Mouse (Mus musculus) cerebellum, postnatal 10 days (tissue): ENCODE measurements around the gene Nxnl1.

Experiments
- DNase-seq, 2 experiments: peaks; one replicate each; pipeline ENCODE4 v3.0.0; 2021; ENCODE audit warnings: mixed read lengths in 2 of 2

The Nxnl1 gene

DNA sequence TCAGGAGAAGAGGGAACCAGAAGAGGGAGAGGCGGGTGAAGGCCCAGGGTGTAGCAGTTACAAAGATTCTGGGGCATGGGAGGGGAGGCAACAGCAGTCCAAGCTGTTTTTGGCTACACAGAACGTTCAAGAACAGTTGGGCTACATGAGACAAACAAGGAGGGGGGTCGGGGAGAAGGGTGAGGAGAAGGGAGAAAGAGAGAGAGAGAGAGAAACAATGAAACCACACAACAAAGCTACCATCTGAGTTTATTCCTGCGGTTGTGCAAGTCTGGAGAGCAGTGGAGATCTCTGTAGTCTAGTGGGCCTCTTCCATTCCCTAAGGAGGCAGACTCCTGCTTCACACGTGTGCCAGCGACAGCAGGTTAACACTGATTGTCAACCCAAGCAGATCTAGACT is 12.4 kb downstream of the Nxnl1 start:
- no peak for DNase-seq

DNA sequence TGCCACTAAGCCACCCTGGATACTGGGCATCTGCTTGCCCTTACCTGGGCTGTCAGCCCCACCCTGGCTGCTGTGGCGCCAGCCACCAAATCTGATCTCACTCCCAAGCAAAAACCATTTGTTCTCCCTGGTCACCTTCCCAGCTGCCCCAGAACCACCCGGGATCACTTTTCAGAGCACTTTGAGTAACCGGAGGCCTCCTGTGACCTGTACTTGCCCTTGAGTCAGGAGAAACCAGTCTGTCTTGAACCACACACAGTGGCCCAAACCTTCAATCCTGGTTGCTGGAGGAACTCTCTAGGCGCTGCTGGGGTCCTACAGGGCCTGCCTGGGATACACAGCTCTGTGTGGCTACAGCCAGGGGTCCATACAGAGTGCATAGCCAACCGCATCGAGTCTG is 13.6 kb downstream of the Nxnl1 start:
- DNase-seq = no peak

DNA sequence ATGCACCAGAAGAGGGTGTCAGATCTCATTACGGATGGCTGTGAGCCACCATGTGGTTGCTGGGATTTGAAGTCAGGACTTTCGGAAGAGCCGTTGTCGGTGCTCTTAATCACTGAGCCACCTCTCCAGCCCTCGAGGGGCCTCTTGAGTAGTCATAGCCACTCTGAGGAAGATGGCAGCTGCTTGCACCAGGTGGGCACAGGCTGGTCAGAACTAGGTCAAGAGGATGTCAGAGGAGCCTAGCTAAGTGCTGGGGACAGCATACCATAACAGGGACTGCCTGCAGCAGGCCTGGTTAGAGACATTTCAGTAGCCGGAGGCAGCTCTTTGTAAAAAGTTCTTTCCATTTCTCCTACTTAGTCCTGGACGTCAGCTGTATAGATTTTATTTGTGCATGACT is 15.6 kb downstream of the Nxnl1 start:
- DNase-seq = no peak

DNA sequence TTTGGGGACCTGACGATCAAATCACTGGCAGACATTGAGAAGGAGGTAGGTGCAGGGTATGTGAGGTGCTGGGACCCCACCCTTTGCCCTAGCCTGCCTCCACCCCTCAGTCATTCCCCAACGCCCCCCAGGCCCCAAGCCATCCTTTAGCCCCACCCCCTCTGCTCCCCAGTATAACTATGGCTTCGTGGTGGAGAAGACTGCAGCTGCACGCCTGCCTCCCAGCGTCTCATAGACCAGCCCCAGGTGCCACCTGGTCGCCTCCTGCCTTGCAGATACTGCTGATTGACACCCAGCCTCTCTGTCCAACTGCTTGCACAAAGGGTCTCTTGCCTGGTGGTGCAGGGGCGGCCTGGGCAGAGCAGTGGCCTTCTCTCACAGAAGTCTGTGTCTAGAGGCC is 18.8 kb downstream of the Nxnl1 start:
- no peak for DNase-seq

DNA sequence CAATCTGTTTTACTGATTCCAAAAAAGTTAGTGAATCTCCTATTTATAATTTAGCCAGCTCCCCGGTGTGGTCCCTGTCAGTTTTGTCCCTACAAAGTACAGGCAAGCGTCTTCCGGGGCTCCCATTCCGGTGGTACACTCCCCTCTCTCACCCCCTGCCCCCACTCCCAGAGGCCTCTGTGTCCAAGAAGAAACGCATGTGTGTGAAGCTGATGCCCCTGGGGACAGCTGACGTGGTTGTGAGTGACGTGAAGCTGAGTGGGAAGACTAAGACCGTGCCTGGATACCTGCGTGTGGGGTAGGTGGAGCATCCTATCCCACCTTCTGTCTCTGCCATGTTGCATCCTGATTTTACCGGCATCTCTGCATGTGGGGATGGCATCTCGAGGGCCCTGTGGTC is 21.3 kb downstream of the Nxnl1 start:
- no peak for DNase-seq

DNA sequence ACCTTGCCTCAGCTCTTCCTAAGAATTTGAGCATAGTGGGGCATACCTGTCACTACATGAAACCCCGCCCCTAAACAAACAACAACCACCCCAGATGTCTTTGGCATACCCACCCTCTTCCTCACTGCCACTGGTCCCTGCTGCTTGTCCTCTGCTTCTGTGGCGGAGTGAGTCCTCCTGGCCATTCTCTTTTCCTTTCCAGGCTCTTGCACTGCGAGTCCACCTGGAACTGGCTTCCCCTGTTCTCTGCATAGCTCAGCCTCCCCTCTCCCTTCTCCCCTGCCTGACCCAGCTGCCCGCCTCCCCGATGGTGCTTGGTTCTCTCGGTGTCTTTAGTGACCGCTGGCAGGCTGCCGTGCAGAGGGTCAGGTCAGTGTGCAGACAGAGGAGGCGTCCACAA is 22.6 kb downstream of the Nxnl1 start:
- no peak for DNase-seq

DNA sequence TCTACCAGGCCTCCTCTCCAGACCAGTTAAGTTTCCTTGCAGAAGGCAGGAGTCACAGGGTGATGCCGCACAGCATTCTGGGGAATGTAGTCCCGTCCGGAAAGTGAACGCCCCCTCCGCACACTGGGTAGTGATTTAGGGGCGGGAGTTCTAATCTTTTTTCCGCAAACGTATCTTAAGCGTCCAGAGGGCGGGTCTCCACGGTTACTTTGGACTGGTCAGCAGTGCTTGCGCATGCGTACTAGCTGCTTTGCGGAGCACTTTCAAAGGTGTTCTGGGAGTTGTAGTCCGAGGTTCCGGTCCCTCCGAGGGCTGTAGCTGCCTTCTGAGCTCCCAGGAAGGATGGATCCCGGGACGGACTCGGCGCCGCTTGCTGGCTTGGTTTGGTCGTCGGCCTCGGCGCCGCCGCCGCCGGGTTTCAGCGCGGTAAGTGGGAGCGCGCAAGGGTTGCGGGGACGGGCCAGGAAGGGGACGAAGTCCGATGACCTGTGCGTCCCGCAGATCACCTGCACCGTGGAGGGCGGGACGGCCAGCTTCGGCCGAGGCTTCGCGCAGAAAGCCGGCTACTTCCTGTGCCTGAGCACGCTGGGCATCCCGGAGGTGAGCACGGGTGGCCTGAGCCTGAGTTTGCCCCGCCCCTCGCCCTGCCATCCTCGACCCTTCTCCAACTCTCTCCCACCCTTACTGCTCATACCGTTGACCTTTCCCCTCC is 23.6 kb downstream of the Nxnl1 start, which contains the start of gene Mvb12a:
Mvb12a (plus strand) TSS at position 291 of the 712 bp plus-strand sequence.
- DNase-seq = peak; percentile 96 to 98

DNA sequence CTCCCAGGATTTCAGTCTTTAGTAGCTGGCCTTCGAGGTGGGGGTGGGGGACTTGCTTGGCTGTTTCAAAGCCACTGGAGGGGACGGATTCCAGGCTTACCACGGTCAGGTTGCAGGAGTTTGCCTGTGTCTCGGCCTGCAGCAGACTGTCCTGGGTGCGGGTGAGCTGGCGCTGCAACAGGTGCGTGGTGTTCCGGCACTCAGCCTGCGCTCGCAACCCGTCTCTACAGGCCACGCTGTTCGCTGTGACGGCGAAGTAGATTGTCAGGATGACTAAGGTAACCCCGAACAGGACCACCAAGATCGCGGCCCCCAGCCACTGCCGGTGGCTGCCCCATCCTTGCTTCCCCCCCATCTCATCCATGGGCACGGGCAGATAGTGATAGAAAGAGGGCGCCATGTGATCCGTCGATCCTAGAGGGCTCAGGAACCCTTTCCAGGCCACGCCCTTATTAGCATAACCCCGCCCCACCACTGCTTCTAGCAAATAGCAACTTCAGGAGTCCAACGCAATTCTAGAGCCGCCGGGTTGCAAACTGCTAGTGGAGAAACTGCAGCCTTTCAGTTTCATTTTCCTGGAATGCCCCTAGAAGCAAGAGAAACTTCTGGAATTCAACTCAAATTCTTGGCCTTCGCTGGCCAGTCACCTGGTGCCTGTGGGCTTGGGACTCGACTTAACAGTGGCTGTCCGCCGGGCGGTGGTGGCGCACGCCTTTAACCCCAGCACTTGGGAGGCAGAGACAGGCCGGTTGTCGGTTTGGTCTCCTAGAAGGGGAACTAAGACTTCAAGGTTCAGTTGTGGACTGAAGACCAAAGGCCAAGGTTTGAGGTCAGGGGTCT is 29.2 kb downstream of the Nxnl1 start, which contains the start of gene Bst2:
Bst2 (minus strand) TSS at position 429 of the 840 bp plus-strand sequence.
- peak; percentile 35 to 53 for DNase-seq

DNA sequence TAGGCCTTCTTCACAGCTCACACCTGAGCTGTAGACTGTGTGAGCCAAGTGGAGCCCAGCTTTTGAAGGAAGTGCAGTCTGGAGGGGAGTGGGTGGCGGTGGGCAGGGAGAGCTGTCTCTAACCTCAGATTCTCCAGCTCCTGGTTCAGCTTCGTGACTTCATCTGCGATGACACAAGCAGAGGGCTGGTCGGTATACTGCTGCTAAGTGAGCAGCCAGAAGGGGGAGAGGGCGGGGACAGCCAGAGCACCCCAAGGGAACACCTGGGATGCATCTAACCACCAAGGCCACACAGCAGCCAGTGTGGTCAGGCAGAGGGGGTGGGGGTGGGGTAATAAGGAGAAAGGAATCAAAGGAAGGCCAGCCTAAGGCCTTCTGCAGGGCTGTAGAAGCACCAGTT is 30.7 kb downstream of the Nxnl1 start:
- no peak for DNase-seq

DNA sequence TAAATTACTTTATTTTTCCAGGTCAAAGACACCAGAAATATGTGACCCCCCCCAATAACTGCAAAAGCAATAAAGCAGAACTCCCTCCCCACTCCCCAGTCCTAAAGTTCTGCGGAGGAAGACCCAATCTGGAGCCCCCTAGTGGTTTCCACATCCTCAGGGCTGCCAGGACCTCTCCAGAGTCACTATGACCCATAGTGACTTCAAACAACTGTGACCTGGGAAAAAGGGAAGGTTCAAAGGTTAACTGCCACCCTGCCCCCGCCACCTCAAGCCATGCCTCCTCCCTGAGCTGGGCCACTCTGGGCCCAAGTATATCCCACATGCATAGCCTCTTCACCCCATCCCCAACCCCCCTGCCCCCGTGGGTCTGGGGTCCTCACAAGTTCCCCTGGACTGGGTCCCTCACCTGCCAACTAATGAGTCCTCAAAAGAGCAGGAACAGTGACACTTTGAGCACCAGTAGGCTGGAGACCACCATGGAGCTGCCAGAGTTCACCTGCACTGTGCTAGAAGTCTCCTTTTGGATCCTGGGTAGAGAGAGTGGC is 32.1 kb downstream of the Nxnl1 start:
- no peak for DNase-seq

DNA sequence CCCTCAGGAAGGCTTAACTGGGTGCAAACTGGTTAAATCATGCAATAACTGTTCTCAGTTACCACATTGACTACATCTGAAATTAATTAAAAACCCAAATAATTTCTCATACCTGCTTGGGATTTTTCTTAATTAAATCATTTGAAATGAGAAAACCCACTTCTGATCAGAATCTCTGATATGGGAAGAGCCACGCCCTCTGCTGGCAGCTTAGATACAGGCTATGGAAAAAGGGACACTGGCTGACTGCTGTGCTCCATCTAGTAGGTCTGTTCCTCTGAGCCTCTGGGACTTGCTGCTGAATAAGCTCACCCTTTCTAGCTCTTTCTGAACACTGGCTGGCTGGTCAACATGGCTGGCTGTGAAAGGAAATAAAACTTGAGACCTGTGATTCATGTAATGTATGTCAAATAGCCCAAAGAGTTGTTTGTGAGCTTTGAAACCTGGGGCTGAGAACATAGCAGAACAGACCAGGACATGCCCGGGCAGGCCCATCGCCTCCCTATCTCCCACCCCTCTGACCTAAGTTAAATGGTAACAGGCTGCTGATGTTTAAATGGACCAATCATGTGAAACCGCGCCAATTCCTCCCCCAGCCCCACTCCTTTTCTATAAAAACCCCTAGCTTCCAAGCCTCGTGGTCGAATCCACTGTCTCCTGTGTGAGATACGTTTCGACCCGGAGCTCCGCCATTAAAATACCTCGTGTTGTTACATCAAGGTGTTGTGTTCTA is 35.5 kb downstream of the Nxnl1 start:
- DNase-seq = peak; percentile 70 to 74

DNA sequence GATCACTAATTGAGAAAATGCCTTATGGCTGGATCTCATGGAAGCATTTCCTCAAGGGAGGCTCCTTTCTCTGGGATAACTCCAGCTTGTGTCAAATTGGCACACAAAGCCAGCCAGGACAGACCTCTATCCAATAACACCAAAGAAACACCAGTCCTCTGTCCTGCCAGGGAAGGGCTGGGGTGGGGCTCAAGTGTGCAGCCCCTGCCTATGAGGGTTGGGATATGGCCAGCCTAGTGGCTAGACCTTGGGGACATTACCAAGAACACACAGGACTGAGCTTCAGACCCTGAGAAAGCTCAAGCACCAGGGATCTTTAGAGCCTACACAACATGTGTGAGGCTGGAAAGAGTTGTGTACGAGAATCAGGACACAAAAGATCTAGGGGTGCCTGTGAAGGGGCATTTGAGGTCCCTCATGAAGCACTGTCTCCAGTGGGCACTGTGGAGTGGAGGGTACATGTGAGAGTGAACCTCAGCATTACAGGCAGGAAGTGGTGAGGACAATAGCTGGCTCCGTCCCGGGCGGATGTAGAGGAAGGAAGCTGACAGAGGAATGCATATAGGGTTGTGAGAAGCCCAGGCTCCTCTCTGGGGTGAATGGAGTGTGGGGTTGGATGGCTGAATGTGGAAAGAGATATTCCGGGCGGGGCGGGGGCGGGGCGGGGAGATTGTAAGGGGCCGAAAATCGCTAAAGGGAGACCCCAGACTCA is 37.9 kb downstream of the Nxnl1 start:
- DNase-seq = no peak

DNA sequence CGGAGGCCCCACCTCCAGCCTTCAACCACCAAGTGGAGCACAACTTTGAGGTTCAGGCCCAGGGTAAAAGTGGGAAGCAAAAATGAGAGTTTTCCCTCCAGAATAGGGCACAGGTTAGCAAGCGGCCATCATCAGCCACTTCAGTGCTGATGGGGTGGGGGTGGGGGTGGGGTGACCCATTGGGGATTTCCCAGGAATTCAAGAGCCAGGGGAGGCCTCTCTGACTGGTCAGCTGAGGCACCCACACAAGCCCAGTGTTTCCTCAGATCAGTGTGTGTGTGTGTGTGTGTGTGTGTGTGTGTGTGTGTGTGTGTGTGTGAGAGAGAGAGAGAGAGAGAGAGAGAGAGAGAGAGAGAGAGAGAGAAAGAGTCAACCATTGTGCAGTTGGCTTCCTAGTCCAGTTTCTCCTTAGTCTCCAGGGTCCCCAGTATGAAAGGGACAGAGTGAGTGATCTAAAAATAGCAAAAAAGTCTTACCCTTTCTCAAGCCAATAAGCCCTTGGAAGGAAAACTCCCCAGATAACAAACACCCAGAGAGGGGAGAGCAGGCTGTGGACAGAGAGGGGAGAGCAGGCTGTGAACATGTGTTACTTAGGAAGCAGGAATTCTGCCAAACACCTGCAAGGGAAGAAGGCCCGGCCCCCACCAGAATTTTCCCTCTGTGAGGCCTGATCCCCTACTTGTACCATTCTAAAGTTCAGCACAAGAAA is 39.1 kb downstream of the Nxnl1 start:
- DNase-seq = no peak

DNA sequence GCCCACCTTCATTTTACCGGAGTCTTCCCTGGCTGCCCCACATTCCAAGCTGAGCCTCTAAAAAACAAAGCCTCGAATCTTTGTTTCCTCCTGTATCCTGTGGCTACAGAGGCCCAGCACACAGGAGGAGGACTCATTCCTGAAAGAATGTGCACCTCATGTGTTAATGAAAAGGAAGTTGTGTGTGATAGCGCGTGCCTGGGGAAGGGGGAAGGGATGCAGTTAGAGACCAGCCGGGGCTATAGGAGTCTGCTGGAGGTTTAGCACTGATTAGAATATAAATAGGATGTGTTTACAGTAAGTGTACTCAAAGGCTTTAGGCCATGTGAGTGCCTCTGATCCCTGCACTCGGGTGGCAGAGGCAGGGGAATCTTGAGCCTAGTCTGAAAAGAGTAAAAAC is 40.1 kb downstream of the Nxnl1 start:
- no peak for DNase-seq

DNA sequence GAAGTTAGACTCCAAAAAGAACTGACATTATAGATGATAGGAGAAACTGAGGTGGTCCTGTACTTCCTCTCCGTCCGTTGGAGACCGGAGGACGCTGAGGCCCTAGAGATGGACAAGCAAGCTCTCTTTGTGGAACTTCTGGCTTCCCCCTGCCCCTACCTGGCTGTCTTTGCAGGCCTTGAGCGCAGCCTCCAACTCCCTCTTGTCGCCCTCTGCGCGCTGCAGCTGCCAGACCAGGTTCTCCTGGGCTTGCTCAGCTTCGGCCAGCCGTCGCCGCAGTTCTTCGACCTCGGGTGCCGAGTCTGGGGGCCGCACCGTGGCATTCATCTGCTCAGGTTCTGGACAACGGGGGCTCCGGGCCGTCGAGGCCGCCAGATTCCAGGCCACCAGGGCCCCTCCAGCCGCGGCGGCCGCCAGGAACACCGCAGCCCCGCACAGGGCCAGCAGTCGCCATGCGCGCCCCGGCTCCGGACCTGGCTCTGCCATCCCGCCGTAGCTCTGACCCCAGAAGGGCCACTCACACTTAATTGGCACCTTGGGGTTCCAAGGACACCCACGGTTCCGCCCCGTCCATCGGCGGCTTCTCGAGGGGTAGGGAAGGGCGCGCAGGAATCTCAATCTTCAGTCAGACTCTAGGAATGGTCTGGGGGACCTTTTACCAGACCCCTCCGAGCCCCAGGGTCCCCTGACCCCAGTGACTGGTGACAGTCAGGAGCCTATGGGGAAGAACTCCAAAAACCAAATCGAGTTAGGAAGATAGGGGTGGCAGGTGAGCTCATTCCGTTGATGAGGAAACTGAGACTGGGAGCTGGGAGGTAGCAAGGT is 41.0 kb downstream of the Nxnl1 start, which contains the start of gene Ccdc194:
Ccdc194 (minus strand) TSS at position 486 of the 825 bp plus-strand sequence.
- no peak for DNase-seq

DNA sequence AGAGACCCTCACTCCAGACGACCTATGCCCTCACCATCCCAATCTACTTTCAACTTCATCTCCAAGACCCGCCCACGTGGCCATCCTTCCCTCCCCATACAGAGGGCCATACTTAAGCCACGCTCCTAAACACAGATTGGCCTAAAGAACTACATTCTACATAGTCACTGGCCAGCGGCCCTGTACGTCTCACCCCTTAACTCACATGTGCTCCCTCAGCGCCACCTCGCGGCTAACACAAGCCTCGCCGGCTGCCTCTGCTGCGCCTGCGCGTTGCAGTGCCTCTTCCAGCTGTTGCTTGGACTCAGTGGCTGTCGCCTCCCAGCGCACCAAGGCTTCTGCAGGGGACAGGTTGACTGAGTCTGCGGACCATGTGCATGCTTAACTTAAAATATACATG is 44.8 kb downstream of the Nxnl1 start:
- peak; percentile 95 to 96 for DNase-seq

DNA sequence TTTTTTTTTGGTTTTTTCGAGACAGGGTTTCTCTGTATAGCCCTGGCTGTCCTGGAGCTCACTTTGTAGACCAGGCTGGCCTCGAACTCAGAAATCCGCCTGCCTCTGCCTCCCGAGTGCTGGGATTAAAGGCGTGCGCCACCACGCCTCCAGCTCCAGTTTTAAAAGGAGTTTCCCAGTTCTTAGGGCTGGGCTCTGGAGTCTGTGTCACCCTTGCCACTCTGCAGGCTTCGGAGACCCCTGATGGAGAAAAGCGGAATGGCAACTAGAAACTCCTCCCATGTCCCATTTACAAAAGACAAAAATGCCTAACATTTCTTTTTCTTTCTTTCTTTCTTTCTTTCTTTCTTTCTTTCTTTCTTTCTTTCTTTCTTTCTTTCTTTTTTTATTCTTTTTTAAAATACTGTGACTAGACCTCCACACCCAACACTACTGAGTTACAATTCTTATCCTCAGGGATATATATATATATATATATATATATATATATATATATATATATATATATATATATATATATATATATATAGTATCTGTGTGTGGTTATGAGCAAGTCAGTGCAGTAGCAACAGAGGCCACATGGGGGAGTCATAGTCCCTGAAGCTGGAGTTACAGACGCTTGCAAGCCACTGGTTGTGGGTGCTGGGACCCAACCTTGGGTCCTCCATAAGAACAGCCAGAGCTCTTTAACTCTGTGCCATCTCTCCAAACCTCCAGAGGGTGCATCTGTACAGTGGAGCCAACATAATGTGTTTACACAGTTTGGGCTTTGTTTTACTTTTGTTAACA is 47.2 kb downstream of the Nxnl1 start:
- DNase-seq = peak; percentile 75 to 79

DNA sequence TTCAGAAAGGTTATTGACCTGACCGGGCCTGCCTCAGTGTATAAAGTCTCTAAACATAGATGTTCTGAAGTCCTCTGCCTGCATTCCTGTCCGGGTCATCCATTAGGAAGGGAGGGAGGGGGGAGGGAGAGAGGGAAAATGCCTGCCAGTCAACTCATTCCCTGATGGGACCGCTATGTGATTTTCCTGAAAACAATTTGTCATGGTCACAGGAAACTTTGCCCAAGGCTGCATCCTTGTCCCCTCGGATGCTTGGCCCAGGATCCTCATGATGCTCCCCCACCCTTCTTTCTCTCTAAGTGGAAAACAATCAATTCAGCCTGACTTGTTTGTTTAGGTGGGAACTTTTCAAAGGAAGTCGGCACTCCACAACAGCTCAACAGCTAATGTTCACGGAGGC is 49.6 kb downstream of the Nxnl1 start:
- no peak for DNase-seq

DNA sequence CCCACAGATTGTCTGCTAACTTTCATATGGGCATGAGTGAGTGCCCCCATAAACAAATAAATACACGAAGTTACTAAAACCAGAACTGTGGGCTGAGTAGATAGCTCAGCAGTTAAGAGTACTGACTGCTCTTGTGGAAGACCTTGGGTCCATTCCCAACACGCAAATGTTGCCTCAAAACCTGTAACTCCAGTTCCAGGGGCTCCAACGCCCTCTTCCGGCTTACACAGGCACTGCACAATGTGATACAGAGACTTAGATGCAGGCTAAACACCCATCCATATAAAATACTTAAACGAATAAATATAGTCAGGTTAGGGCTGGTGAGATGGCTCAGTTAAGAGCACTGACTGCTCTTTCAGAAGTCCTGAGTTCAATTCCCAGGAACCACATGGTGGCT is 51.4 kb downstream of the Nxnl1 start:
- DNase-seq = no peak
